ENCODE assay signal across 17 mouse cellular contexts in genomic region chr5:90075629-90076349, GRCm38 (mm10).
DNase-seq lines count a peak whose midpoint lies in the region; ATAC-seq and TF ChIP-seq lines count a peak whose summit lies in the region.
"Had no signal": no experiment of that assay in that cellular context is flagged by ENCODE, and none has a peak within 500 bp of the region (broad histone marks: within the 10 kb centered on the region; RNA-seq: fewer than 3 reads in every experiment).

No protein-coding gene starts in this region.

- H3K4me2 ChIP-seq in lung, embryonic 16.5 days (ENCODE audit: low read depth, low read length) = no peak overlapping the region
- H3K4me2 ChIP-seq in hindbrain, embryonic 14.5 days (replicated peaks) = no peak overlapping the region
- H3K4me2 ChIP-seq: embryonic facial prominence, embryonic 15.5 days; liver, embryonic 11.5 days; midbrain, embryonic 13.5 days had no signal

- H3K27ac ChIP-seq in gastrocnemius, adult 2 months = no peak overlapping the region
- no peak overlapping the region for H3K27ac ChIP-seq in lung, embryonic 16.5 days (ENCODE audit: low read length)
- H3K27ac ChIP-seq in hindbrain, embryonic 14.5 days = no peak overlapping the region
- H3K27ac ChIP-seq: embryonic facial prominence, embryonic 15.5 days; limb, embryonic 10.5 days; midbrain, embryonic 13.5 days had no signal

- DNase-seq in gastrocnemius, adult 2 months = peak; percentile 18
- DNase-seq in gastrocnemius, postnatal 14 days = no peak
- DNase-seq in ovary, adult 18-20 months (ENCODE audit: low spot score) = peak; percentile 2
- no peak for DNase-seq in ovary, postnatal 10 days (ENCODE audit: low spot score)
- DNase-seq in right cerebral cortex, adult 2 months (ENCODE audit: low spot score in 2 of 2) = no peak
- DNase-seq in hindbrain, embryonic 14.5 days (ENCODE audit: low spot score) = no peak
- DNase-seq: cerebellum, postnatal 10 days; embryo, embryonic 11 days; layer of hippocampus, postnatal 36 days; spleen, adult 18-20 months had no signal

- no peaks in the 10 kb centered on the region for H3K27me3 ChIP-seq in lung, embryonic 16.5 days (ENCODE audit: control insufficient read depth, insufficient read depth, low read depth, low read length)
- no peaks in the 10 kb centered on the region for H3K27me3 ChIP-seq in hindbrain, embryonic 14.5 days (ENCODE audit: control insufficient read depth, insufficient read depth, low read length)
- H3K27me3 ChIP-seq: embryonic facial prominence, embryonic 15.5 days; midbrain, embryonic 13.5 days had no signal

- TF ChIP-seq CTCF in gastrocnemius, adult 2 months (IDR thresholded peaks at IDR 0.05) = no peak

- H3K9me3 ChIP-seq in lung, embryonic 16.5 days (ENCODE audit: control insufficient read depth, low read length) = no peaks in the 10 kb centered on the region
- no peaks in the 10 kb centered on the region for H3K9me3 ChIP-seq in hindbrain, embryonic 14.5 days (ENCODE audit: control insufficient read depth, low read length)
- H3K9me3 ChIP-seq: embryonic facial prominence, embryonic 15.5 days; limb, embryonic 10.5 days; midbrain, embryonic 13.5 days had no signal

- 49% methylated on average over 11 of the region's 11 CpGs for WGBS in lung, embryonic 16.5 days
- 94% methylated on average over 11 of the region's 11 CpGs for WGBS in hindbrain, embryonic 14.5 days

- ATAC-seq in lung, embryonic 16.5 days (ENCODE audit: low read depth) = peak; percentile 93
- no peak for ATAC-seq in erythroblast, adult 5-6 weeks (replicated peaks; ENCODE audit: low FRiP score, poor library complexity, severe bottlenecking)
- ATAC-seq in hindbrain, embryonic 14.5 days (ENCODE audit: low FRiP score) = no peak
- ATAC-seq: inflammation-experienced regulatory T-cells, adult 6 months; midbrain, embryonic 13.5 days had no signal

- intact Hi-C loops in gastrocnemius, adult 2 months (cut with DNase I) = no loop called here
- intact Hi-C loops in gastrocnemius, postnatal 14 days (cut with DNase I; ENCODE audit: low total_unique reads) = no loop called here

- no peaks in the 10 kb centered on the region for H3K36me3 ChIP-seq in lung, embryonic 16.5 days (ENCODE audit: control insufficient read depth, insufficient read depth, low read length)
- H3K36me3 ChIP-seq in hindbrain, embryonic 14.5 days (replicated peaks; ENCODE audit: control insufficient read depth, insufficient read depth) = no peaks in the 10 kb centered on the region
- H3K36me3 ChIP-seq: embryonic facial prominence, embryonic 15.5 days; limb, embryonic 10.5 days; midbrain, embryonic 13.5 days had no signal

- H3K9ac ChIP-seq in lung, embryonic 16.5 days (ENCODE audit: low read length) = no peak overlapping the region
- no peak overlapping the region for H3K9ac ChIP-seq in hindbrain, embryonic 14.5 days
- H3K9ac ChIP-seq: embryonic facial prominence, embryonic 15.5 days; midbrain, embryonic 13.5 days had no signal

- H3K4me3 ChIP-seq in gastrocnemius, adult 2 months = no peak overlapping the region
- H3K4me3 ChIP-seq in lung, embryonic 16.5 days (ENCODE audit: low read length) = no peak overlapping the region
- H3K4me3 ChIP-seq in hindbrain, embryonic 14.5 days (replicated peaks; ENCODE audit: low read length) = no peak overlapping the region
- H3K4me3 ChIP-seq: embryonic facial prominence, embryonic 15.5 days; limb, embryonic 10.5 days; midbrain, embryonic 13.5 days had no signal

- no peaks in the 10 kb centered on the region for H3K4me1 ChIP-seq in lung, embryonic 16.5 days (replicated peaks; ENCODE audit: control insufficient read depth, insufficient read depth, low read length)
- no peaks in the 10 kb centered on the region for H3K4me1 ChIP-seq in hindbrain, embryonic 14.5 days (replicated peaks; ENCODE audit: control insufficient read depth, insufficient read depth, low read length)
- H3K4me1 ChIP-seq: embryonic facial prominence, embryonic 15.5 days; limb, embryonic 10.5 days; midbrain, embryonic 13.5 days had no signal

Comparison
In these comparisons a context has a peak if more than half of its experiments do, and no peak if none do; other contexts are left out.
1. DNase-seq: peak in gastrocnemius, adult 2 months (single experiment) and ovary, adult 18-20 months (single experiment); none in gastrocnemius, postnatal 14 days (single experiment), ovary, postnatal 10 days (single experiment), right cerebral cortex, adult 2 months (0 of 2) and hindbrain, embryonic 14.5 days (single experiment).